In genomic region chr11:51448256-51448655, GRCm38 (mm10) we compare ENCODE assay signal across 18 mouse cellular contexts.
"Had no signal": no experiment of that assay in that cellular context is flagged by ENCODE, and none has a peak within 500 bp of the region (broad histone marks: within the 10 kb centered on the region; RNA-seq: fewer than 3 reads in every experiment).

No protein-coding gene starts in this region.

- H3K4me2 ChIP-seq: limb, embryonic 12.5 days; limb, embryonic 15.5 days; liver, embryonic 13.5 days; midbrain, embryonic 12.5 days; neural tube, embryonic 13.5 days had no signal

- H3K9me3 ChIP-seq: limb, embryonic 12.5 days; limb, embryonic 15.5 days; liver, embryonic 13.5 days; midbrain, embryonic 12.5 days; neural tube, embryonic 13.5 days had no signal

- H3K27ac ChIP-seq: left cerebral cortex, adult 2 months; limb, embryonic 12.5 days; limb, embryonic 15.5 days; liver, embryonic 13.5 days; midbrain, embryonic 12.5 days; neural tube, embryonic 13.5 days; stomach, postnatal 0 days had no signal

- H3K36me3 ChIP-seq: limb, embryonic 12.5 days; limb, embryonic 15.5 days; liver, embryonic 13.5 days; midbrain, embryonic 12.5 days; neural tube, embryonic 13.5 days had no signal

- DNase-seq: kidney, postnatal 14 days; kidney, postnatal 4 days; layer of hippocampus, postnatal 36 days; liver, embryonic 13.5 days; lung, adult 2 months; lung, postnatal 14 days; lung, postnatal 4 days; thymus, adult 2 months; thymus, postnatal 14 days had no signal

- H3K4me3 ChIP-seq: left cerebral cortex, adult 2 months; limb, embryonic 12.5 days; limb, embryonic 15.5 days; liver, embryonic 13.5 days; midbrain, embryonic 12.5 days; myocyte; neural tube, embryonic 13.5 days had no signal

- H3K9ac ChIP-seq: limb, embryonic 12.5 days; limb, embryonic 15.5 days; liver, embryonic 13.5 days; midbrain, embryonic 12.5 days; neural tube, embryonic 13.5 days had no signal

- ATAC-seq: intestine, postnatal 0 days; midbrain, embryonic 16.5 days had no signal

- H3K27me3 ChIP-seq: limb, embryonic 12.5 days; limb, embryonic 15.5 days; liver, embryonic 13.5 days; midbrain, embryonic 12.5 days; neural tube, embryonic 13.5 days had no signal
